Mouse (Mus musculus): Measurements from ENCODE around the gene Rad21l. TPM values are rescaled to one million over a fixed set of nuclear protein-coding genes. Genes with fewer than 3 reads are reported as not detected.

Gene Rad21l
- not detected in 2 replicates for polyA plus RNA-seq (2012; rRNA removed)

GRCm38 (mm10) chr2:151668433-151668832 lies at the start of gene Rad21l:
Gene Rad21l (minus strand): TSS chr2:151668533.

GRCm38 (mm10) chr2:151701231-151702145 lies 33.2 kb upstream of the Rad21l start, which contains the start of gene Tmem74b:
Gene Tmem74b (plus strand): TSS chr2:151702008.

GRCm38 (mm10) chr2:151632159-151632814 lies 36.0 kb downstream of the Rad21l start, which contains the start of gene Snph:
Gene Snph (minus strand): TSS chr2:151632593.

Other genes with a start within 250 kb of the Rad21l start
- gene 4921509C19Rik, start 192.4 kb downstream of the Rad21l start, polyA plus RNA-seq (2012; rRNA removed), result not detected in 2 replicates
- 9.6 and 14.5 TPM in 2 replicates for gene Nsfl1c, start 174.4 kb downstream of the Rad21l start, polyA plus RNA-seq (2012; rRNA removed)
- 37.2 and 41.1 TPM in 2 replicates for gene Fkbp1a, start 126.0 kb downstream of the Rad21l start, polyA plus RNA-seq (2012; rRNA removed)
- gene Sdcbp2, start 95.9 kb downstream of the Rad21l start, polyA plus RNA-seq (2012; rRNA removed), result 119 and 133 TPM in 2 replicates
- gene Snph, start 35.9 kb downstream of the Rad21l start, polyA plus RNA-seq (2012; rRNA removed), result 1.1 and 1.7 TPM in 2 replicates
- 0.06 and 0.12 TPM in 2 replicates for gene Tmem74b, start 33.5 kb upstream of the Rad21l start, polyA plus RNA-seq (2012; rRNA removed)
- 26.4 and 26.8 TPM in 2 replicates for gene Psmf1, start 75.7 kb upstream of the Rad21l start, polyA plus RNA-seq (2012; rRNA removed)
- 0.17 and 0.34 TPM in 2 replicates for gene Rspo4, start 174.4 kb upstream of the Rad21l start, polyA plus RNA-seq (2012; rRNA removed)
- 0.43 and 0.48 TPM in 2 replicates for gene Angpt4, start 242.7 kb upstream of the Rad21l start, polyA plus RNA-seq (2012; rRNA removed)

Data from stomach, adult 2 months (tissue).